In genomic region chr7:47050366-47050765, GRCm38 (mm10) we compare ENCODE assay signal across 8 mouse cellular contexts. TPM values are rescaled to one million over a fixed set of nuclear protein-coding genes. Genes with fewer than 3 reads are reported as not detected.
DNase-seq lines count a peak whose midpoint lies in the region; ATAC-seq lines count a peak whose summit lies in the region.

Gene Tmem86a (plus strand): TSS chr7:47050601.

- H3K27me3 ChIP-seq in hindbrain, embryonic 11.5 days (ENCODE audit: control insufficient read depth, insufficient read depth, low read length): no peaks in the 10 kb centered on the region

- no peaks in the 10 kb centered on the region for H3K9me3 ChIP-seq in hindbrain, embryonic 11.5 days (ENCODE audit: control insufficient read depth, low read length)

- H3K4me1 ChIP-seq in hindbrain, embryonic 11.5 days (replicated peaks; ENCODE audit: control insufficient read depth, insufficient read depth, low read length): peaks cover 3% of the 10 kb centered on the region; the same call in 1 of the 2 replicates

- H3K27ac ChIP-seq in hindbrain, embryonic 11.5 days (ENCODE audit: low read depth, low read length): peak within 1 kb of the TSS; percentile 91

- DNase-seq in Muller cell, postnatal 12 days (ENCODE audit: inconsistent ontology term): peak; percentile 95
- peak; percentile 97 for DNase-seq in cerebellum, adult 9-11 months
- peak; percentile 94 to 97 for DNase-seq in frontal cortex, adult 2 months (ENCODE audit: extremely low spot score in 1 of 2, low spot score in 1 of 2)
- DNase-seq in hindbrain, embryonic 11.5 days (ENCODE audit: low spot score): peak; percentile 99
- peak; percentile 92 to 94 for DNase-seq in layer of hippocampus, postnatal 10 days (ENCODE audit: low spot score in 2 of 2)
- DNase-seq in lung, postnatal 10 days: peak; percentile 97
- DNase-seq in ovary, postnatal 36 days (ENCODE audit: low spot score): peak; percentile 94
- peak; percentile 97 for DNase-seq in thymus, postnatal 25 days

- ATAC-seq in hindbrain, embryonic 11.5 days (ENCODE audit: low FRiP score): peak; percentile 99

- under 1% methylated on average over 33 of the region's 33 CpGs for WGBS in hindbrain, embryonic 11.5 days

- H3K4me3 ChIP-seq in hindbrain, embryonic 11.5 days (ENCODE audit: low read depth, low read length): peak within 1 kb of the TSS; percentile 86

- H3K9ac ChIP-seq in hindbrain, embryonic 11.5 days (ENCODE audit: low read depth, low read length): peak within 1 kb of the TSS; percentile 87

- peak within 1 kb of the TSS; percentile 81 for H3K4me2 ChIP-seq in hindbrain, embryonic 11.5 days (replicated peaks; ENCODE audit: low read depth, low read length)

- no peaks in the 10 kb centered on the region for H3K36me3 ChIP-seq in hindbrain, embryonic 11.5 days (ENCODE audit: control insufficient read depth, insufficient read depth, low read length)

RNA-seq across cellular contexts. Expression of gene Tmem86a, which starts in this region (rescaled TPM):
- polyA plus RNA-seq in frontal cortex, adult 2 months (2012; rRNA removed): 22.4 and 24.0 TPM in 2 replicates
- 8.7 and 10.4 TPM in 2 replicates for polyA plus RNA-seq in hindbrain, embryonic 11.5 days (2014; fragmentation: Nextera tagmentation; extraction: Ambion mirVana)
- 10 to 100 TPM; 14.7 to 15.5 TPM for total RNA-seq in layer of hippocampus, postnatal 10 days (2021)

Comparison
In these comparisons a context has a peak if more than half of its experiments do, and no peak if none do; other contexts are left out.
1. Peak in every context shown above with its lines: DNase-seq, ATAC-seq, H3K4me3 ChIP-seq and H3K27ac ChIP-seq.